8 mouse cellular contexts compared by ENCODE assay signal in the genomic region with DNA sequence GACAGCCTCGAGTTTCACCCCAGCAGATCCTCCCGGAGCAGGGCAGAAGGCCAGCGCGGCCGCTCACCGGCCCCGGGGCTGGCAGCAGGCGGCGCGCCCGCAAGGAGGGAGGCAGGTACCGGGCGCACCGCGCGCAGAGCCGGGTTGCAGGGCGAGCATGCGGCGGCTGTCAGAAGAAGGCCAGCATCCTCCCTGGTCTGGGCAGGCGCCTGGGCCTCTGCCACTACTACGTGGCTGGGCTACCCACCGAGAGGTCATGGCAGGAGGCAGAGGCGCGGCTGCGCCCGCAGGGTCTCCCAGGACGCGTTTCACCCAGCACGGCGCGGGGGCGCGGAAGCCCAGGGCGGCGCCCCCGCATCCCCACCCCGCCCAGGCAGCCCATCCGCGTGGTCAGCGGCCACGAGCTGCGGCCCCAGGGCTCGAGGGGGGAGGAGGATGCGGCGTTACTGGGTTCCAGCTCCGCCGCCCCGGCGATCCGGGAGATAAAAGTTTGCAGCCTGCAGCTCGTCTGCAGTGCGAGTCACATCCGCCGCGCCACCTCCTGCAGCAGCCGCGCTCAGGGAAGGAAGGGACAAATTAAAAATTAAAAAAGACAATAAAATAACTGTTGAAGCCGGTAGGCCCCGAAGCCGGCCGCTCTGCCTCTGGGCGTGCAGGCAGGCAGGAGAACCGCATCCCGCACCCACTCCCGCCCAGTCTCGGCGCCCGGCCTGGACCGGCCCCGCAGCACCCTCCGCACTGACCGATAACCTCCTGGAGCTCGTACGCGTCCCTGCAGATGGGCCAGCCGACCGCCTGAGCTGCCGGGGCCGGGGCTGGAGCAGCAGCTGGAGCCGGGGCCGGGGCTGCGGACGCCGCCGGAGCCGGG. TPM values are rescaled to one million over a fixed set of nuclear protein-coding genes. Genes with fewer than 3 reads are reported as not detected.
A peak's percentile ranks its signal among the peaks of the same experiment; 100 is the strongest.
DNase-seq lines count a peak whose midpoint lies in the region; ATAC-seq and TF ChIP-seq lines count a peak whose summit lies in the region.

No protein-coding gene starts in this region.

- 0 out of 2 replicates have a peak, but pooled peaks cover 3% of the 10 kb centered on the region for H3K27me3 ChIP-seq in hindbrain, embryonic 14.5 days (ENCODE audit: control insufficient read depth, insufficient read depth, low read length)

- no peak; the same call in 1 of the 2 replicates for TF ChIP-seq CTCF in gastrocnemius, adult 2 months (IDR thresholded peaks at IDR 0.05)

- intact Hi-C loops in gastrocnemius, adult 2 months (cut with DNase I) = loop anchor here (5.0 kb wide), 1 partner anchor 94 kb away; no protein-coding TSS in a partner anchor

- peak; percentile 80 for ATAC-seq in hindbrain, embryonic 14.5 days (ENCODE audit: low FRiP score)

- WGBS in hindbrain, embryonic 14.5 days = under 1% methylated on average over 69 of the region's 87 CpGs

- peak; percentile 66 for DNase-seq in ZHBTc4 (ENCODE audit: low read depth, low spot score)
- peak; percentile 87 to 90 for DNase-seq in cerebellum, postnatal 25 days
- DNase-seq in gastrocnemius, adult 2 months = peak; percentile 81
- peak; percentile 48 for DNase-seq in hindbrain, embryonic 14.5 days (ENCODE audit: low spot score)
- DNase-seq in layer of hippocampus, postnatal 36 days = peak; percentile 55 to 68
- DNase-seq in lung, postnatal 10 days = peak; percentile 65
- peak; percentile 37 for DNase-seq in ovary, postnatal 14 days (ENCODE audit: low spot score)
- DNase-seq in urinary bladder, adult 2 months (ENCODE audit: low spot score) = peak; percentile 55

- peak overlapping the region; percentile 88 for H3K9ac ChIP-seq in hindbrain, embryonic 14.5 days

- H3K36me3 ChIP-seq in hindbrain, embryonic 14.5 days (replicated peaks; ENCODE audit: control insufficient read depth, insufficient read depth) = no peaks in the 10 kb centered on the region

- H3K27ac ChIP-seq in gastrocnemius, adult 2 months = peak overlapping the region; percentile 81
- H3K27ac ChIP-seq in hindbrain, embryonic 14.5 days = peak overlapping the region; percentile 87

- peak overlapping the region; percentile 93 for H3K4me3 ChIP-seq in gastrocnemius, adult 2 months
- H3K4me3 ChIP-seq in hindbrain, embryonic 14.5 days (replicated peaks; ENCODE audit: low read length) = peak overlapping the region; percentile 95

- peak overlapping the region; percentile 91 for H3K4me2 ChIP-seq in hindbrain, embryonic 14.5 days (replicated peaks)

- peaks cover 25% of the 10 kb centered on the region for H3K4me1 ChIP-seq in hindbrain, embryonic 14.5 days (replicated peaks; ENCODE audit: control insufficient read depth, insufficient read depth, low read length)

- no peaks in the 10 kb centered on the region for H3K9me3 ChIP-seq in hindbrain, embryonic 14.5 days (ENCODE audit: control insufficient read depth, low read length)

RNA-seq across cellular contexts. Expression of a gene that starts 0.9 kb away (rescaled TPM):
- 1 to 10 TPM; 1.9 to 4.1 TPM for total RNA-seq in gastrocnemius, adult 2 months (2021)
- 50.9 and 51.3 TPM in 2 replicates for polyA plus RNA-seq in hindbrain, embryonic 14.5 days (2014; fragmentation: Nextera tagmentation; extraction: Ambion mirVana)
- 10 to 100 TPM; 65.8 to 68.4 TPM for total RNA-seq in layer of hippocampus, postnatal 36 days (2021)
- 22.7 and 24.9 TPM in 2 replicates for polyA plus RNA-seq in urinary bladder, adult 2 months (2012; rRNA removed)

Comparison
In these comparisons a context has a peak if more than half of its experiments do, and no peak if none do; other contexts are left out.
1. Peak in every context shown above with its lines: DNase-seq, ATAC-seq, H3K4me3 ChIP-seq and H3K27ac ChIP-seq.
2. DNase-seq: peak in every context shown above with its lines; median percentile 88 in cerebellum, postnatal 25 days; 81 in gastrocnemius, adult 2 months; 66 in ZHBTc4; 65 in lung, postnatal 10 days; 62 in layer of hippocampus, postnatal 36 days; 55 in urinary bladder, adult 2 months; 48 in hindbrain, embryonic 14.5 days; 37 in ovary, postnatal 14 days.
3. RNA of a gene that starts 0.9 kb away (total RNA-seq): 65.8 to 68.4 TPM in layer of hippocampus, postnatal 36 days; 1.9 to 4.1 TPM in gastrocnemius, adult 2 months; every median in the first group is over 10 times any median in the second.